Mouse (Mus musculus): ENCODE data around the gene Tcf12. TPM values are rescaled to one million over a fixed set of nuclear protein-coding genes. Genes with fewer than 3 reads are reported as not detected.
A peak's percentile ranks its signal among the peaks of the same experiment; 100 is the strongest.

Tcf12 gene
- polyA plus RNA-seq, 1 experiment from 2014 or later = 103 TPM

- Histone ChIP-seq H3K27ac (ENCODE audit: low read depth) (no peak overlapping the region), H3K36me3 (ENCODE audit: insufficient read depth) (no peaks in the 10 kb centered on the region), H3K9ac (no peak overlapping the region), H3K4me3 (ENCODE audit: low read depth, low read length) (no peak overlapping the region), H3K4me2 (no peak overlapping the region), H3K27me3 (ENCODE audit: insufficient read depth, low read length) (no peaks in the 10 kb centered on the region), H3K4me1 (ENCODE audit: insufficient read depth) (no peaks in the 10 kb centered on the region), H3K9me3 (ENCODE audit: low read depth, low read length) (no peaks in the 10 kb centered on the region)
- TF ChIP-seq CTCF (IDR thresholded peaks at IDR 0.05; ENCODE audit: low read depth) = no peak; the same call in 1 of the 2 replicates
- WGBS = 75% methylated on average over 2 of the region's 2 CpGs
- no peak for DNase-seq
- ATAC-seq (ENCODE audit: insufficient read depth) = no peak
These were observed 300.9 kb downstream of the Tcf12 start for GRCm38 (mm10) chr9:71810723-71811122.

- no peak overlapping the region for H3K4me3 ChIP-seq (ENCODE audit: low read depth, low read length)
- no peak overlapping the region for H3K9ac ChIP-seq
- H3K27me3 ChIP-seq (ENCODE audit: insufficient read depth, low read length) = no peaks in the 10 kb centered on the region
- WGBS = 38% methylated on average over 11 of the region's 11 CpGs
- H3K9me3 ChIP-seq (ENCODE audit: low read depth, low read length) = no peaks in the 10 kb centered on the region
- ATAC-seq (ENCODE audit: insufficient read depth) (no peak), DNase-seq (peak; percentile 61)
- H3K4me2 ChIP-seq = peak overlapping the region; percentile 43
- no peaks in the 10 kb centered on the region for H3K4me1 ChIP-seq (ENCODE audit: insufficient read depth)
- no peak overlapping the region for H3K27ac ChIP-seq (ENCODE audit: low read depth)
- no peaks in the 10 kb centered on the region for H3K36me3 ChIP-seq (ENCODE audit: insufficient read depth)
- peak; percentile 60 for TF ChIP-seq CTCF (IDR thresholded peaks at IDR 0.05; ENCODE audit: low read depth)
These were observed 302.9 kb downstream of the Tcf12 start for GRCm38 (mm10) chr9:71808640-71809254.

DNA sequence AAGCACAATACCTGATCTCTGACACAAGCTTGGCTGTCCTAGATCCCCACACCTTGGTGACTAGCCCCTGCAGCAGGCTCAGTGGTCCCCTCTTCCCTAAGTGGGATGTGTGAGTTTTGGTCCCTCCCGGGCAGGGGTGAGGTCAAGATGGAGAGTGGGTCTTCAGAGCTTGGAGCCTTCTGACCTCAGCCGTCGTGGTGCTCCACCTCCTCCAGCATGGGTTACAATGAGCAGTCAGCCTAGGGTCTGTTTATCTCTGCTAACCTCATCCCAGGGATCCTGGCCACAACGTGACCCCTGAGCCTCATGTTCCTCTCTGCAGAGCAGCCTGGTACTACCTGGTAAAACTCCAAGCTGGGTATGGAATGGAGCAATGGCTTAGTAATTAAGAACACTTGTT is 303.9 kb downstream of the Tcf12 start:
- no peak for DNase-seq
- no peak overlapping the region for H3K9ac ChIP-seq
- ATAC-seq (ENCODE audit: insufficient read depth) = no peak
- no peaks in the 10 kb centered on the region for H3K4me1 ChIP-seq (ENCODE audit: insufficient read depth)
- no peaks in the 10 kb centered on the region for H3K27me3 ChIP-seq (ENCODE audit: insufficient read depth, low read length)
- no peak overlapping the region for H3K4me3 ChIP-seq (ENCODE audit: low read depth, low read length)
- H3K27ac ChIP-seq (ENCODE audit: low read depth) = no peak overlapping the region
- no peak overlapping the region for H3K4me2 ChIP-seq
- 41% methylated on average over 4 of the region's 4 CpGs for WGBS
- no peaks in the 10 kb centered on the region for H3K9me3 ChIP-seq (ENCODE audit: low read depth, low read length)
- H3K36me3 ChIP-seq (ENCODE audit: insufficient read depth) = no peaks in the 10 kb centered on the region
- no peak for TF ChIP-seq CTCF (IDR thresholded peaks at IDR 0.05; ENCODE audit: low read depth)

- ATAC-seq (ENCODE audit: insufficient read depth) (peak; percentile 53; the same call in 1 of the 2 replicates), DNase-seq (peak; percentile 91)
- Histone ChIP-seq H3K4me1 (ENCODE audit: insufficient read depth) (no peaks in the 10 kb centered on the region), H3K4me2 (no peak overlapping the region), H3K9ac (no peak overlapping the region), H3K27me3 (ENCODE audit: insufficient read depth, low read length) (no peaks in the 10 kb centered on the region), H3K27ac (ENCODE audit: low read depth) (no peak overlapping the region), H3K36me3 (ENCODE audit: insufficient read depth) (no peaks in the 10 kb centered on the region), H3K9me3 (ENCODE audit: low read depth, low read length) (no peaks in the 10 kb centered on the region), H3K4me3 (ENCODE audit: low read depth, low read length) (no peak overlapping the region)
- WGBS = 5% methylated on average over 2 of the region's 2 CpGs
- peak; percentile 96 for TF ChIP-seq CTCF (IDR thresholded peaks at IDR 0.05; ENCODE audit: low read depth)
These were observed 305.3 kb downstream of the Tcf12 start for GRCm38 (mm10) chr9:71806422-71806805.

DNA sequence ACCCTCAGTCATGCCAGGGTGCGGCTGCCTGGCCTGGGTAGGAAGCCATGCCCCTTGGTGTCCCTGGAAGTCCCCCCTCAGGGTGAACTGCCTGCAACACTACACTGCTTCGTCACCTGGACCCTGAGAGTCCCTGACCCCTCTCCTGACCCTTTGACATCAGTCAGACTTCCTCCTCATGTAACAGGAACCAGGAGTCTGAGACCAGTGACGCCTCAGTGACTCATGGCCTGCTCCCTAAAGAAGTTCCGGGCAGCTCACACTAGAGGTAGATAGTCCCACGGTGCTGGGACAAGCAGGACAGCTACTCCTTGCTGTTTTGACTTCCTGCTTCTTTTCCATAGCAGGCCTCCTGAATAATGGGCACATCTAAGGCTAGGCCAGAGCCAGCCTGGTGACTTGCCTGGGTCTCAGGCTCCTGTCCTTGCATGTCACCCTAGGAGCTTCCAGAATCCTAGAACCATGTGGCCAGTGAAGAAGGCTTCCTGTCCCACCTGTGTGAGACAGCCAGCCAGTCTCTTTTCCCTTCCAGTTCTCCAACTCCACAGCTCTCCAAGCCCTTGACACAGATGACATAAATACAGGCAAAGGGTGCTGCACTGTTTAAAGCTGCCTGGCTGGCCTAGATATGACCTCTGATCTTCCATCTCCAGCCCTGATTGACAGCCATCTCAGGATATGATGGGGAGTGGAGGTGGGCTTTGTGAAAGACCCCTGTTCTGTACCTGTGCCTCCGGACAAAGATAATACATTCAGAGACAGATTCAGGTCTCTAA is 305.8 kb downstream of the Tcf12 start:
- no peaks in the 10 kb centered on the region for H3K9me3 ChIP-seq (ENCODE audit: low read depth, low read length)
- no peak overlapping the region for H3K9ac ChIP-seq
- H3K27ac ChIP-seq (ENCODE audit: low read depth) = no peak overlapping the region
- H3K36me3 ChIP-seq (ENCODE audit: insufficient read depth) = no peaks in the 10 kb centered on the region
- DNase-seq (no peak), ATAC-seq (ENCODE audit: insufficient read depth) (no peak)
- WGBS = 68% methylated on average over 6 of the region's 6 CpGs
- no peak overlapping the region for H3K4me2 ChIP-seq
- no peak for TF ChIP-seq CTCF (IDR thresholded peaks at IDR 0.05; ENCODE audit: low read depth)
- H3K4me3 ChIP-seq (ENCODE audit: low read depth, low read length) = no peak overlapping the region
- H3K4me1 ChIP-seq (ENCODE audit: insufficient read depth) = no peaks in the 10 kb centered on the region
- no peaks in the 10 kb centered on the region for H3K27me3 ChIP-seq (ENCODE audit: insufficient read depth, low read length)

- DNase-seq = no peak
- Histone ChIP-seq H3K4me2 (no peak overlapping the region), H3K36me3 (ENCODE audit: insufficient read depth) (no peaks in the 10 kb centered on the region), H3K9me3 (ENCODE audit: low read depth, low read length) (no peaks in the 10 kb centered on the region), H3K27me3 (ENCODE audit: insufficient read depth, low read length) (no peaks in the 10 kb centered on the region), H3K4me1 (ENCODE audit: insufficient read depth) (no peaks in the 10 kb centered on the region), H3K4me3 (ENCODE audit: low read depth, low read length) (no peak overlapping the region), H3K9ac (no peak overlapping the region), H3K27ac (ENCODE audit: low read depth) (no peak overlapping the region)
- ATAC-seq (ENCODE audit: insufficient read depth) = no peak
- TF ChIP-seq CTCF (IDR thresholded peaks at IDR 0.05; ENCODE audit: low read depth) = no peak
- 21% methylated on average over 6 of the region's 6 CpGs for WGBS
These were observed 307.6 kb downstream of the Tcf12 start for GRCm38 (mm10) chr9:71804116-71804515.

GRCm38 (mm10) chr9:71803281-71803680 is 308.4 kb downstream of the Tcf12 start:
- WGBS = 33% methylated on average over 7 of the region's 7 CpGs
- ATAC-seq (ENCODE audit: insufficient read depth) (no peak), DNase-seq (no peak)
- Histone ChIP-seq H3K9ac (no peak overlapping the region), H3K27me3 (ENCODE audit: insufficient read depth, low read length) (no peaks in the 10 kb centered on the region), H3K9me3 (ENCODE audit: low read depth, low read length) (no peaks in the 10 kb centered on the region), H3K4me2 (no peak overlapping the region), H3K4me1 (ENCODE audit: insufficient read depth) (no peaks in the 10 kb centered on the region), H3K36me3 (ENCODE audit: insufficient read depth) (no peaks in the 10 kb centered on the region), H3K27ac (ENCODE audit: low read depth) (no peak overlapping the region), H3K4me3 (ENCODE audit: low read depth, low read length) (no peak overlapping the region)
- TF ChIP-seq CTCF (IDR thresholded peaks at IDR 0.05; ENCODE audit: low read depth) = no peak

All from lung, embryonic 14.5 days (tissue).